Mouse (Mus musculus): ENCODE measurements around the gene 4932438A13Rik.
A peak's percentile ranks its signal among the peaks of the same experiment; 100 is the strongest.

Gene 4932438A13Rik

DNA sequence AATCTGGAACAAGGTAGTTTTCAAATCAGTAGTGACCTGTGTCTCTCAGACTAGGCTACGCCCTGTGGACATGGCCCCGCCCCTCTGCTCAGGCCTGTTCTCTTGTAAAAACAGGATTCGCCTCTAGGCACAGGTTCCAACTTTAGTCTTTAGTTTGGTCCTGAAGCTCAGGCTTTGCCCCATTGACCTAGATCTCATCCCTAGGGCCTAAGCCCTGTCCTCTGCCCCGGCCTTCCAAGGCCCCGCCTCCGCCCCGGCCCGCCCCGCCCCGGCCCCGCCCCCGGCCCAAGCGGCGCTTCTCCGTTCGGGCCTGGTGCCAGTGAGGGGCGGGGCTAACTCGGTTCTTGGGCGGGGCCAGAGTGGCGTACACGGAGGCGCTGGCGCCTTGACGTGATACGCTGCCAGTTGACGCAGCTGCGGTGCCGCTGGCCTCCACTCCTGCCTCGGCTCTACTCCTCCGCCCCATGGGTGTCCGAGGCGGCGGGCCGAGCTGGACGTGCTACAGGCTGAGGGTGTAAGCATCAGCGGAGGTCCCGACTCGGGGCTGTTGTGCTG, at the start of gene 4932438A13Rik:
TSS of gene 4932438A13Rik (plus strand) at position 384 of the 555 bp plus-strand sequence.
- DNase-seq (ENCODE audit: low spot score) = peak; percentile 97

- no peak for DNase-seq (ENCODE audit: low spot score)
Measured at GRCm38 (mm10) chr3:36816633-36817032, 46.3 kb upstream of the 4932438A13Rik start.

DNA sequence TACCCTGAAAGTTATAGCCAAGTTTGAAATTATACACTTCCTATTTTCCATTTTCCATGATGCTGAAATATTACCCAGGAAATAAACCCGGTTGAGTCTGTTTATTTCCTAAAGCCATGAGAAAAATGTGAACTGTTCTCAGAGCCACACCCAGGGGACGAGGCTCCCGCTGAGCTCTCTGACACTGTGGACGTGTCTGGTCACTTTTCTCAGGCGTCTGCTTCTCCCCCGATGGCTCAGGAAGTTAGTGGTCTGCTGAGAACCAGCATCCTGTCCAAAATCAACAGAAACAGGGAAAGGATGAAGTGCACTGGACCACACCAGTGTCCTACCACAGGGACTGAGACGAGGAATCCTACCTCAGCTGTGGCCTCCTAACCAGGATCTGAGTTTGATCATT, 43.5 kb upstream of the 4932438A13Rik start:
- DNase-seq (ENCODE audit: low spot score) = no peak

DNA sequence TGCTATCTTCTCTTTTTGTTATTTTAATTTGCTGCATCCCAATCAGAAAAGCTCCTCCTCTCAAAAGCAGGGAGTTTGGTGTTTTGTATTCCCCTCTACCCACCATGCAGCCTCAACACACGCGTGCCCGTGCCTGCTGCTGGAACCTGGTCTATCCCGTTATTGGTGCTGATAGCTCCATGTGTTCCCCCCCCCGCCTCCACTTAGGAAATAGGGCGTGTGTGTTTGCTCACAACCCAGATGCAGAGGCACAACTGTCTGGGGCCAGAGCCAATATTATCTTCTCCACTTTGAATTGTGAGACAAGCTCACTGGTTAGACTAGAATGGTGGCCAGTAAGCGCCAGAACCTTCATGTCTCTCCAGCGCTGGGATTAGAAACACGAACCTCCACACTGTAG, 41.9 kb upstream of the 4932438A13Rik start:
- no peak for DNase-seq (ENCODE audit: low spot score)

GRCm38 (mm10) chr3:36825098-36825497, 37.8 kb upstream of the 4932438A13Rik start:
- no peak for DNase-seq (ENCODE audit: low spot score)

DNA sequence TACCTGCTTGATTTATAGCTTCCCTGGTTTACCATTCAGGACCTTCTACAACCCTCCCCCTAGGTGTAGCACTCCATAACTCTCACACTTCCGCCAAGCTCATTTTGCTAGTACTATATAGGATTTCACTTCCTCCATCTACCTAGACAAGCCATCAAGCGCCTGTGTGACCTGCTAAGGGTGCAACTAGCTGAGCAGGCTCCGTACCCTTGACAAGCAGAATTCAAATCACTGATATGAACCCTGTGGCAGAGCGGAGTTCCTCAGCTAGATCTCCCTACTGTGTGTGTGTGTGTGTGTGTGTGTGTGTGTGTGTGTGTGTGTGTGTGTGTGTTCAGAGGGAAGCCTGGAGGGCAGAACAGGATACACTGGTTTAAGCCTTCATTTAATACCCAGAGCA, 37.4 kb upstream of the 4932438A13Rik start:
- no peak for DNase-seq (ENCODE audit: low spot score)

DNA sequence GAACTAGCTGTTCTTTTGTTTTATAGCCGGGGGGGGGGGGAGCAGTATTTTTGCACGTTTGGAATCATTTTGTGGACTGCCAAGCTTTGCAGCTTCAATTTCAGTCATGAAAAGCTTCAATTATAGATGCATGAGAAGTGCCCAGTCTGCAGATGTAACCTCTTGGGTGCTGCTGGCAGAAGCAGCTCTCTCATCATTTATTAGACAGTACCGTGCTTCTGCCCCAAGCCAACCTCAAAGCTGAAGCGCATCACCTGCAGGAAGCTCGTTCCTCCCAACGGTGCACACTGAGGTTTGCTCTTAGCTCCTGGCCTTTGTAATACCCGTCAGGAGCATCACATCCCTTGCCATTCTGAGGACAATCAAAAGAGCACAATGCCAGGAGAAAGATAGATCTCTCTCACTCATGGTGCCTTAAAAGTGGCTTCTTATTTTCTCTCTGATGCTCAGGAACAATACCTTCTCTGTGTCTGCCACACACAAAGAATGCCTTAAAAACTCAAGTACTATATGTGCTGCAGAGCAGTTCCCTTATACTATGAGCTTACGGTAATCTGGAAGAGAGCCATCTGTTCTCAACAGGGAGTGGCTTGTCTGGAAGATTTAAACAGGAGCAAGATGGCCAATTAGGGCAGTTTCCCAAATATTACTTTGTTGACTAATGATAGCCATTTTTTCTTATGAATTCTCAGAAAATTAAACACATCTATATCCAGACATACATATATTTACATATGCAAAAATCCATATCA, 35.5 kb upstream of the 4932438A13Rik start:
- peak; percentile 26 for DNase-seq (ENCODE audit: low spot score)

DNA sequence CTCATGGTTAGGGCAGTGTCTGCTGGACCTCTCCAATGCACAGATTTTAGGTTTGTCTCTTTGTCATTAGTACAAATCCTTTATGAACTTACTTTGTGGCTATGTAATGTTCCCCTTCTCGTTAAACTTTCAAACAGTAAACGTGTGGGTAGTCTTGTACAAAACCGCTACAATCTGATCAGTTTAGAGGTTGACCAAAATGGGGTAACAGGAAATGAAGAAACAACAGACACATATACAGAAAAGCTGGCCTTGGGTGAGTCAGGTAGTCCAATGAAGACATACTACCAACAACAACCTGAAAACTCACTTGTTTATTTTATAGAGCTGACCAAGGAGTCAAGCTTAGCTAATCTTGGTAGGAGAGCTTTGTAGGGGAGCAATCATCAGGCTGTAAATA, 32.7 kb upstream of the 4932438A13Rik start:
- DNase-seq (ENCODE audit: low spot score) = no peak

- no peak for DNase-seq (ENCODE audit: low spot score)
Measured at GRCm38 (mm10) chr3:36834426-36834825, 28.5 kb upstream of the 4932438A13Rik start.

DNA sequence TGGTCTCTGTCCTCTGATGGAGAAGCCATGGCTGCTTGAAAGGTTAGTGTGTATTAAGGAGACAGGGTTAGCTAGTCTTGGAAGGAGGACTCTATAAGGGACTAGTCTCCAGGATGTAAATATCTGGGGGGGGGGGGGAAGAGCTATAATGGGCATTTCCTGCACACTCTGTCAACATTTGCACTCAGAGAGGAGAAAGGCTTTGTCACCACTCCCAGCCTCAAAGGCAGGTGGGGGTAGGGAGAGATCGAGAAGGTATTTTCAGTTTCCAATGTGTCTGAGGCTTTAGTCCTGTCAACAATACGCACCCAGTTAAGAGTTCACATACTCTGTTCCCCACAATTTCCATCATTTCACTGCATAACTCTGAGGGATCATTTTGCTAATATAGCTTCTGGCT, 28.1 kb upstream of the 4932438A13Rik start:
- DNase-seq (ENCODE audit: low spot score) = no peak

- no peak for DNase-seq (ENCODE audit: low spot score)
Measured at GRCm38 (mm10) chr3:36835525-36836203, 27.2 kb upstream of the 4932438A13Rik start.

DNA sequence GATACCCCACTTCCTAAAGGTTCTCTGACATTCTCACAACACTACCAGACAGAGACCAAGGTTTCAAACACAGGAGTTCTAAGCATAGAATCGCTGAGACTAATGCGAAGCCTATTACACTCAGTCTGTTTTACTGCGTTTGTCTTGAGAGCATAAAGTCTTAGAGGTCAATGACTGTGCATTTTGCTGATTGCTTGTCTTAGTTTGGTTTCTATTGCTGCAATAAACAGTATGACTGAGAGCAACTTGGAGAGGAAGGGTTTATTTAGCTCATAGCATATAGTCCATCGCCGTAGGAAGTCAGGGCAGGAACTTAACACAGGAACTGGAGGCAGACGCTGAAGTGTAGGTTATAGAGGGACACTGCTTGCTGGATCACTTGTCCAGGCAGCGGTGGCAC, 26.1 kb upstream of the 4932438A13Rik start:
- DNase-seq (ENCODE audit: low spot score) = no peak

DNA sequence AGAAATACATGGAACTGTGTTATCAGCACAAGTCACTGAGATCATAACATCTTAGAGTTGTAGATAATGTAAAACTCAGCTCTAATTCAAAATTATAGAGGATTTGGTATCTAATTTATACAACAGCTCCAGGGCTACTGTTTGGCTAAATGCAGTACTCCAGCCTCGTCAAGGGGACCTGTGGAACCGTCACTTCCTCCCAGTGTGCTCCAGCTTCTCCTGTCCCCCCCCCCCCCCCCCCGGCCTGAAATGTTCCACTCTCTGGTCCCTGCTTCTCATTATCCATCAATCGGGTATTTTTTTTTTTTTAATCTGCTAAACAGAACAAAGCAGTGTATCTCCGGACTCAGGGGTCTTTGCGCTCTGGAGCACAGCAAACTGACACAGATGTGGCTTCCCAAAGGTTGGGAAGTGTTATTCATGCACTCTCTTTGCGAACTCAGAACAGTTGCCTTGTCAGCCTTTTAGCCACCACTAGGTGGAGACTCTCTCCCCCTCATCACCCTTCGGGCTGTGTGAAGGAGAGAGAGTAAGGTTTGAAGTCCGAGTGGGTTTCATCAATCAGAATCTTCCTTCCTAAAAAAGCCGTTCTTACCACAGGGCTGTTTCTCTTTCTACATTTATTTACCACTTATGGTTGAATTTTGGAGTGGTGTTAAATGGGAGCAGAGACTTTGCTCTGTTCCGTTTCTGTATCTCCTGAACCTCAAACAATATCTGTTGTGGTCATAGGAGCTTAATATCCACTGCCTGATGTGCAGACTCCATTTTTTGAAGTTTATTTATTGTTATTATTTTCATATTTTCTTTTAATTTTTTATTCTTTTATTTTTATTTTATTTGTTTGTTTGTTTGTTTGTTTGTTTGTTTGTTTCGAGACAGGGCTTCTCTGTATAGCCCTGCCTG, 22.0 kb upstream of the 4932438A13Rik start:
- peak; percentile 82 for DNase-seq (ENCODE audit: low spot score)

DNA sequence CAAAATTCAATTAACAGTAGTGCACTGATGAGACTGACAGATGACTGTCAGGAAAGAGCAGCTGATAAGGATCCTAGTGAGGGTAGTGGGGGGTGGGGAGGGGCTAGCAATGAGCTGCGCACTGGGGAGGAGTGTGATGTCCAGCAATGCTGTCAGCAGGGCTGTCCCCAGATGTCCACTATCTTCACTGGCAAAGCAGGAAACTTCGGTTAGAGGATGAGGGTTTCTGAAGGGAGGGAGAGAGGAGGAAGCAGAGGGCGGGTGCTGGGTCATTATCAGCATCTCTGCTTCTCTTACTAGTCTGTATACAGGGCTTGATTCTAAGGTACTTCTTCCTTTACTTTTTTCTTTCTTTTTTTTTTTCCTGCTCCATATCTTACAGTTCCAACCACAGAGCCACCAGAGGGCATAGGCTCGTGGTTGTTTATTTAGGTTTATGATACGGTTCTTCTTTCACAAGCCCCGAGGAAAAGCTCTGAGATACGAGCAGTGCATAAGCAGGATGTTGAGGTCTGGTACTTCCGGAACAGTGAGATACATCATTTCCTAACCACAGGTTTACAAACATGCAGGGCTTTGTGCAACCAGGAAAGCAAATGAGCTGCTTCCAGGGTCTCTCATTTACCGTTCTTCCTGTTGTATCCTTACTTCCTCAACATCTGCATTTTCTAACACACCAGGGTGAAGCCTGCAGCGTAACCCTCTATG, 9.0 kb upstream of the 4932438A13Rik start:
- DNase-seq (ENCODE audit: low spot score) = no peak

DNA sequence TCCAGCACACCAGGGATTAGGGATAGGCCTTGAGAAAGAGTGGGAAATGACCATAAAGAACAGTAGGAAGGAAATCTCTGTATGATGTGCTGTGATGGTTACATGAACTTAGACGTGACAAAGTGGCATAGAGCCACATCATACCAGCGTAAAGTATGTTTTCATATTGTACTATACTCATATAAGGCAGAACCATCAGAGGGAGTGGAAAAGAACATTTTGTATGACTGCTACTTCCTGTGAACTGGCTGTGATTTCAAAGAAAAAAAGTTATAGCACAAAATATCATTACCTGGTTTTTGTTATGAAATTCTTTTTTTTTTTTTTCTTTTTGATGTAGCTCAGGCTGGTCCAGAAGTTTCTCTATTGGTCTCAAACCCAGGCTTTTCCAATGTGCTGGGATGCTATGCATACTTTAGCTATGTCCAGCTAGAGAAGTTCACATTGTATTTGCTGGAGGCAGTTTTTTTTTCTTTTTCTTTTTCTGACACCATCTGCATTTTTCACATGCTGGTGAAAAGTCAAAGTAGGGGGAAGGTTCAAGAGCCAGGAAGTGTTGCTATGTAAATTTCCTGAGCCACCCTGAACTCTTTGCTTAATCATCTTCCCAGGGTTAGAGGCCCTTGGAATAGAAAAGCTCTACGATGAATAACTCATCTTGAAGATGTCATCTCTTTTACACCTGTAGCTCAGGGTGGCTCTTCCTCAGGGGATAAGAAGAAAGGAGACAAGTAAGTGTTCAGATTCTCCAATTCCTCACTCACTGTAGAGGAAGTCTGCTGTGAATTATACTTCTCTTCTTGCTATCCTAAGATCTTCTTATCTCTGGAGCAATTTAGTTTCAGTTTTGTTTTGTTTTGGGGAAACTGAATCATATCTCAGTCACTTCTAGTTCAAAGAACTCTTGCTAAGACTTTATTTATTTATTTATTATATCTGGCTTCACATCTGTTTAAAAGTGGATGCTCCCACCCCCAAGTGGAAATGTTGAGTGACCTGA, 1.2 kb upstream of the 4932438A13Rik start:
- no peak for DNase-seq (ENCODE audit: low spot score)

- DNase-seq (ENCODE audit: low spot score) = peak; percentile 12
Measured at GRCm38 (mm10) chr3:36863427-36863826, 523 bp downstream of the 4932438A13Rik start.

GRCm38 (mm10) chr3:36863881-36864280, 977 bp downstream of the 4932438A13Rik start:
- DNase-seq (ENCODE audit: low spot score) = no peak

DNA sequence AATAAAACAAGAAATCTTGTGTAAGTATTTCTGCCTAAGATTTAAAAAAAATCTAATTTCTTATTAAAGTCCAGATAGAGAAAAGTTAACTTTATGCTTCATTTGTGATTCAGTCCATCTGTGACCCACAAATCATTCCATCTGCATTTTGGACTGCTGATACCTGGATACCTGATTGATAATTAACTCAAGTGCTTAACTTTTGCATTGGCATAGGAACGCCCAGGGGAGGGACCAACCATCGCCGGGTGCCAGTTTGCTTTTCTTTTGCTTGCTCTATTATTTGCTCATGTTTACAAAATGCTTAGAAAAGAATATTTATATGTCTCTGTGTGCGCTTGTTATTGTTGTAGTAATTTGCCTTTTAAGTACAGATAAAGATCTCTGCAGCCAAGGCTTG, 1.6 kb downstream of the 4932438A13Rik start:
- no peak for DNase-seq (ENCODE audit: low spot score)

GRCm38 (mm10) chr3:36905372-36905771, 42.5 kb downstream of the 4932438A13Rik start:
- no peak for DNase-seq (ENCODE audit: low spot score)

DNA sequence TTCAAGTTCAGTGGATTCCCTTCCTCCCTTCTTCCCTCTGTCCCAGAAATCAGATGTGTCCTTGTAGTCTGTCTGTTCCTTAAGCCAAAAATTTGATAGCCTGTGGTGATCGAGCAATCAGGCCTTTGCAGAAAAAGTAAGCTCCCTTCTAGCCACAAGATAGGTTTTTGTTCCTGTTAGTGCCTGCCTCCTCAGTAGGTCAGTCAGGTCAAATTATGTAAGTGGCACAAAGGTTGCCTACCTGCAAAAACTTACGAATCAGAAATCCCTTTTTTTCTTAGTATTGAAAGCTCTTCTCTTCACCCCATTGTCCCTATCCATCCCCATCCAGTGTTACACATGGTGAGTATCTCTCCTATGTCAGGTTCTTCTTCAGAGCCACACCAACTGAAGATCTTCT, 54.9 kb downstream of the 4932438A13Rik start:
- no peak for DNase-seq (ENCODE audit: low spot score)
